Mouse (Mus musculus) liver, embryonic 12.5 days (tissue): ENCODE data around the gene Lcmt2. TPM values are rescaled to one million over a fixed set of nuclear protein-coding genes. Genes with fewer than 3 reads are reported as not detected.

Experiments
- ATAC-seq: fragments of 200-750 bp; cut with Nextera tagmentation; 2 replicates; pipeline ENCODE4 v1.8.0; 2017; ENCODE audit warnings: moderate number of reproducible peaks, mild to moderate bottlenecking, moderate library complexity
- H3K27ac ChIP-seq: fragments of 300-500 bp; sonication (generic); 2 replicates; pipeline ENCODE4 v1.5.1; 2016; ENCODE audit warnings: mild to moderate bottlenecking
- H3K27me3 ChIP-seq: fragments of 300-500 bp; sonication (generic); replicated peaks from 2 replicates; pipeline ENCODE4 v1.6.1; 2016; ENCODE audit warnings: mild to moderate bottlenecking, moderate library complexity
- H3K36me3 ChIP-seq: fragments of 300-500 bp; sonication (generic); 2 replicates; pipeline ENCODE4 v1.6.1; 2016; ENCODE audit warnings: mild to moderate bottlenecking, moderate library complexity
- H3K4me1 ChIP-seq: fragments of 300-500 bp; sonication (generic); 2 replicates; pipeline ENCODE4 v1.6.1; 2016
- H3K4me2 ChIP-seq: fragments of 300-500 bp; sonication (generic); 2 replicates; pipeline ENCODE4 v1.6.1; 2016; ENCODE audit warnings: mild to moderate bottlenecking, moderate library complexity
- H3K4me3 ChIP-seq: fragments of 300-500 bp; sonication (generic); 2 replicates; pipeline ENCODE4 v1.5.1; 2016; ENCODE audit warnings: mild to moderate bottlenecking, moderate library complexity
- H3K9ac ChIP-seq: fragments of 300-500 bp; sonication (generic); 2 replicates; pipeline ENCODE4 v1.6.1; 2016; ENCODE audit warnings: mild to moderate bottlenecking, moderate library complexity
- H3K9me3 ChIP-seq: fragments of 300-500 bp; sonication (generic); replicated peaks from 2 replicates; pipeline ENCODE4 v1.6.1; 2016; ENCODE audit warnings: mild to moderate bottlenecking, moderate library complexity
- WGBS: fragments of 180-500 bp; shearing (Covaris S2); methylation state at CpG from one replicate; pipeline ENCODE4 v1.1.7; 2016; ENCODE audit not compliant: insufficient replicate concordance; 5-methylcytosine and 5-hydroxymethylcytosine counted together
- polyA plus RNA-seq: library from polyadenylated mRNA; unstranded; fragments of >200 nt; fragmentation: Nextera tagmentation; extraction: Ambion mirVana; gene quantifications from 2 replicates; pipeline ENCODE4 v1.2.1, GENCODE M21; 2016

The Lcmt2 gene
- polyA plus RNA-seq, 1 experiment from 2014 or later = 11.8 TPM

DNA sequence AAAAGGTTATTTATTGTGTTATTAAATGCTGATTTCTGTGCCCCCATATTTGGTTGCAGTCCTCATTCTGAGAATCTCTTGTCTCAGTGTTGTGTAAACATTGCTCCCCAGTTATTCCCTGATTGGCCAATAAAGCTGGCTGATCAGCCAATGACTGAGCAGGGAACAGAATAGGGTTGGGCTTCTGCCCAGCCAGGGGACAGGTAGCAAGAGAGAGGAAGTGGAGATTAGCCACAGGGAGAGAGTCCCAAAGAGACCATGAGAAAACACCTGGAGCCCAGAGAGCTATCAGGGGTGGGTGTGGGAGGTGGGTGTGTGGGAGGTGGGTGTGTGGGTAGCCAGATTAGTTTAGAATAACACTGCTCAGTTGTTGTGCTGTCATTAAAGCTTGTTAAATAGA lies 34.5 kb downstream of the Lcmt2 start:
- Histone ChIP-seq H3K27ac (no peak overlapping the region), H3K36me3 (no peaks in the 10 kb centered on the region), H3K9me3 (no peaks in the 10 kb centered on the region), H3K4me2 (no peak overlapping the region), H3K4me1 (no peaks in the 10 kb centered on the region), H3K9ac (no peak overlapping the region), H3K4me3 (no peak overlapping the region), H3K27me3 (0 out of 2 replicates have a peak, but pooled peaks cover 4% of the 10 kb centered on the region)
- 0 out of 2 replicates have a peak, but pooled peaks have one; percentile 30 for ATAC-seq

DNA sequence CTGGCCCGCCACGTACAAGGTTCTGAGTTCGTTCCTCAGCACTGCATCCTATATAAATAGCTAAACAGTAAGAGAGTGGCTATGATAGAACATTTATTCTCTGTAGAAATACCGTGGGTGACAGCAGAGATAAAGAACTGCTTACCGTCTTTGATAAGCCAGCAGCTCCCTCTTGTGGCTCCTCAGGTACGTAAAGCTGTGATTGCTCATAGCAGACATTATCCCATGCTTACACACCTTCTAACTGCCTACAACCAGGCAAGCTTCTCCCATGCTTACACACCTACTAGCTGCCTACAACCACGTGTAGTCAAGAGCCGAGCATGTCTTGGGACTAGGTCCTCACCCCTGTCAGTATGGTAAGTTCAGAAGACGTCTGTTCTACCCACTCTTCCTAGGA lies 38.4 kb downstream of the Lcmt2 start:
- Histone ChIP-seq H3K4me1 (no peaks in the 10 kb centered on the region), H3K9me3 (no peaks in the 10 kb centered on the region), H3K9ac (no peak overlapping the region), H3K36me3 (no peaks in the 10 kb centered on the region), H3K4me3 (no peak overlapping the region), H3K27ac (no peak overlapping the region), H3K4me2 (peak overlapping the region; percentile 15; the same call in 1 of the 2 replicates), H3K27me3 (no peaks in the 10 kb centered on the region)
- no peak for ATAC-seq
- WGBS = 18% methylated on average over 9 of the region's 9 CpGs

DNA sequence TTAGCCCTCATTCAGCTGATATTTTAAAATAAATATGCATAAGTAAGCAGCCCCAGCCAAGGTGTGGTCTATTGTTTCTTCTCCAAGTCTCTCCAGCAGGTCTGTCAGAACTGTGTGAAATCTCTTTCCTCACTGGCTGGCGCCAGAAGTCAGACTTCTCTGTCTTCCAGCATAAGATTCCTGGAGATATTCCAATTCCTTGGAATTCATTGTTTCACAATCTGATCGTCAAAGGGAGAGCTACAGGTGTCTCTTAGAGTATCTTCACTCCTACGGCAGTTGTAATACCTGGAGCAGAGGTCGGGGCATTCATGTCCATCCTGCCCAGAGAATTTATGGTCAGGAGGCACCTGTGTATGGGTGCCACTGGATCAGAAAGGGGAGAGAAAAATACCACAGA lies 50.7 kb downstream of the Lcmt2 start:
- no peak overlapping the region for H3K4me3 ChIP-seq
- H3K27me3 ChIP-seq = peaks cover 12% of the 10 kb centered on the region; the same call in 1 of the 2 replicates
- no peak overlapping the region for H3K4me2 ChIP-seq
- WGBS = 57% methylated on average over 4 of the region's 4 CpGs
- no peak for ATAC-seq
- H3K27ac ChIP-seq = no peak overlapping the region
- H3K36me3 ChIP-seq = no peaks in the 10 kb centered on the region
- no peaks in the 10 kb centered on the region for H3K9me3 ChIP-seq
- no peaks in the 10 kb centered on the region for H3K4me1 ChIP-seq
- no peak overlapping the region for H3K9ac ChIP-seq

DNA sequence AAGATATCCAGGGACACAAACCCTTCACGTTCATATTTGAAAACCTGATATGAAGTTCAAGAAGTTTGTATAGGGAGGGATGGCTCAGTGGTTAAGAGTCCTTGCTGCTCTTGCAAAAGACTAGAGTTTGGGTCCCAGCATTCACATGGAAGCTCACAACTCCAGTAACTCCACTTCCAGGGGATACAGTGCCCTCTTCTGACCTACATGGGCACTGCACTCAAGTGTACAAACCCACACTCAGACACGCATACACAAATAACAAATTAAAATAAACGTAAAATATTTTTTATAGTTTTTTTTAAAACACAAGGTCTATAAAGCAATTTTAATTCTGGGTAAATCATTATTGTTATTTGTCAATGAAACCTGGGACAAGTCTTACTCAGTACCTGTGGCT lies 51.9 kb downstream of the Lcmt2 start:
- Histone ChIP-seq H3K36me3 (no peaks in the 10 kb centered on the region), H3K27me3 (peaks cover 10% of the 10 kb centered on the region; the same call in 1 of the 2 replicates), H3K27ac (no peak overlapping the region), H3K4me3 (no peak overlapping the region), H3K9ac (no peak overlapping the region), H3K4me1 (no peaks in the 10 kb centered on the region), H3K4me2 (no peak overlapping the region), H3K9me3 (no peaks in the 10 kb centered on the region)
- WGBS = 79% methylated on average over 3 of the region's 3 CpGs
- ATAC-seq = no peak

DNA sequence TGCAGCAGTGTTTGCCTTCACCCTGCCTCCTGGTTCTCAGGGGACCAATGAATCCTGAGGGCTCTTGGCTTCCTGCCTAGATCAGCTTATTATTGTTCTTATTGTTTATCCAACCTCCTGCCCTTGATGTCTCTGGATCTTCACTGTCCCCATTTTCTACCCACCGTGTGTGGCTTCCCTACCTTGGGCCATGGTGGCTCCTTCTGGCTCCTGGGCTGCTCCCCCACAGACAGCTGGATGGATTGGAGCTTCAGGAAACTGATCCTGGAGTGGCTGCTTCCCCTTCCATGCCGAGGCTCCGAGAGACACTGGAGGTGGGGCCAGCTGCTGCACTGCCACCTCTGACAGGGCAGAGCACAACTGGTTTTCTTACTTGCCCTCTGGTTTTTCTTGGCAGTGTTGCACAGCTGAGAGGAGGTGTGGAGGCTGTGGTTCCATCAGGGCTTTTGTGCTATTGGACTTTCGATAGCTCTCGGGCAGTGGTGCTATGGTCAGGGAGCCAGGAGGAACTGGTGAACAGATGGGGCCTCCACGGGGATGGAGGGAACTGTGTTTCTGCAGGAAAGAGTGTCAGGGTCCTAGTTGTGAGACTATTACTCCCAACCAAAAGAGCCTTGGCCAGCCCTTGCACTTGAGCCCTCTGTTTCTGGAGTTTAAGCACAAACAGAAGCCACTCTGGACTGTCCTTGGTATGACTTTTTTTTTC lies 54.8 kb downstream of the Lcmt2 start, which contains the start of gene Tgm5:
Gene Tgm5 (minus strand): TSS at position 362 of the 706 bp plus-strand sequence.
- WGBS = 31% methylated on average over 6 of the region's 6 CpGs
- no peak within 1 kb of the TSS for H3K4me2 ChIP-seq
- no peak for ATAC-seq

DNA sequence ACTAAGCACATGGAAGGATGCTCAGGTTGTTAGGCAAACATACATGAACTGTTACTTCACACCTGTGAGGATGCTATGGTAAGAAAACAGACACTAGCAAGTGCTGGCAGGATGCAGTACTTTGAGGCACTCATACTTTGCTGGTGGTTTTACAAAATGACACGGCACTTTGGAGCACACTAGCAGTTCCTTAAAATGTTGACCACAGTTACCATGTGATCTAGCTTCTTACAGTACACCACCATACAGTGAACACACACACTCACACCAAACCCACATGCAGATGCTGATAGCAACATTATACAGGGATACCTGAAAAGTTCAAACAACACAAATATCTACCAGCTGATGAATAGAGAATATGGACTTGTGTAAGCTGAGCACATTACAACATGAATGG lies 57.8 kb downstream of the Lcmt2 start:
- Histone ChIP-seq H3K4me2 (no peak overlapping the region), H3K27ac (no peak overlapping the region), H3K36me3 (no peaks in the 10 kb centered on the region), H3K4me3 (no peak overlapping the region), H3K27me3 (peaks cover 3% of the 10 kb centered on the region; the same call in 1 of the 2 replicates), H3K9me3 (no peaks in the 10 kb centered on the region), H3K4me1 (no peaks in the 10 kb centered on the region), H3K9ac (no peak overlapping the region)
- 15% methylated on average over 1 of the region's 1 CpGs for WGBS
- no peak for ATAC-seq

More for the DNA sequence above, 54.8 kb downstream of the Lcmt2 start, which contains the start of gene Tgm5:
- no peaks in the 10 kb centered on the region for H3K4me1 ChIP-seq
- H3K27ac ChIP-seq = no peak within 1 kb of the TSS
- peaks cover 3% of the 10 kb centered on the region; the same call in 1 of the 2 replicates for H3K27me3 ChIP-seq
- H3K9me3 ChIP-seq = no peaks in the 10 kb centered on the region
- H3K4me3 ChIP-seq = no peak within 1 kb of the TSS
- H3K9ac ChIP-seq = no peak within 1 kb of the TSS
- no peaks in the 10 kb centered on the region for H3K36me3 ChIP-seq

Other genes with a start within 250 kb of the Lcmt2 start
- 16.1 and 18.3 TPM in 2 replicates for gene Ubr1, start 169.9 kb downstream of the Lcmt2 start, polyA plus RNA-seq
- gene Tmem62, start 163.6 kb downstream of the Lcmt2 start, polyA plus RNA-seq = 2.1 and 3.6 TPM in 2 replicates
- gene Ccndbp1, start 132.2 kb downstream of the Lcmt2 start, polyA plus RNA-seq = 40.7 and 43.4 TPM in 2 replicates
- gene Epb42, start 103.6 kb downstream of the Lcmt2 start, polyA plus RNA-seq = 171 and 179 TPM in 2 replicates
- gene Tgm5, start 54.8 kb downstream of the Lcmt2 start, polyA plus RNA-seq = 0.05 and 0.07 TPM in 2 replicates
- not detected in 2 replicates for gene Tgm7, start 30.9 kb downstream of the Lcmt2 start, polyA plus RNA-seq
- gene Adal, start 225 bp downstream of the Lcmt2 start, polyA plus RNA-seq = 11.2 and 11.5 TPM in 2 replicates
- 37.2 and 37.8 TPM in 2 replicates for gene Tubgcp4, start 30.0 kb upstream of the Lcmt2 start, polyA plus RNA-seq
- 4.7 and 5.1 TPM in 2 replicates for gene Zscan29, start 30.5 kb upstream of the Lcmt2 start, polyA plus RNA-seq
- gene Trp53bp1, start 130.8 kb upstream of the Lcmt2 start, polyA plus RNA-seq = 22.2 and 23.3 TPM in 2 replicates
- gene Map1a, start 148.9 kb upstream of the Lcmt2 start, polyA plus RNA-seq = 0.25 and 0.29 TPM in 2 replicates
- gene Ppip5k1, start 214.7 kb upstream of the Lcmt2 start, polyA plus RNA-seq = 8.1 and 8.7 TPM in 2 replicates
- gene Ckmt1, start 217.1 kb upstream of the Lcmt2 start, polyA plus RNA-seq = 0.16 TPM in 1 of 2 replicates, not detected in the other
- not detected in 2 replicates for gene Strc, start 246.5 kb upstream of the Lcmt2 start, polyA plus RNA-seq